Mouse (Mus musculus): ENCODE measurements around the gene Rorb.

Rorb gene

GRCm38 (mm10) chr19:19110793-19111427 is at the start of gene Rorb:
Rorb (minus strand) TSS chr19:19111196.
- peak; percentile 97 for DNase-seq

- no peak for DNase-seq
Observed at GRCm38 (mm10) chr19:19148847-19149246, 37.9 kb upstream of the Rorb start.

GRCm38 (mm10) chr19:19144447-19144846 is 33.5 kb upstream of the Rorb start:
- no peak for DNase-seq

- DNase-seq = no peak
Observed at GRCm38 (mm10) chr19:19136856-19137255, 25.9 kb upstream of the Rorb start.

- no peak for DNase-seq
Observed at GRCm38 (mm10) chr19:19135838-19136237, 24.8 kb upstream of the Rorb start.

GRCm38 (mm10) chr19:19122324-19122723 is 11.3 kb upstream of the Rorb start:
- DNase-seq = no peak

- DNase-seq = no peak
Observed at GRCm38 (mm10) chr19:19112180-19112579, 1.2 kb upstream of the Rorb start.

- no peak for DNase-seq
Observed at GRCm38 (mm10) chr19:19111428-19112170, 603 bp upstream of the Rorb start.

GRCm38 (mm10) chr19:19110011-19110768 is 806 bp downstream of the Rorb start:
- peak; percentile 83 for DNase-seq

- no peak for DNase-seq
Observed at GRCm38 (mm10) chr19:19108596-19109381, 2.2 kb downstream of the Rorb start.

- no peak for DNase-seq
Observed at GRCm38 (mm10) chr19:19104581-19104980, 6.4 kb downstream of the Rorb start.

- DNase-seq = no peak
Observed at GRCm38 (mm10) chr19:19097149-19097548, 13.8 kb downstream of the Rorb start.

GRCm38 (mm10) chr19:19089427-19089826 is 21.6 kb downstream of the Rorb start:
- DNase-seq = peak; percentile 61

- no peak for DNase-seq
Observed at GRCm38 (mm10) chr19:19077880-19078279, 33.1 kb downstream of the Rorb start.

GRCm38 (mm10) chr19:19074756-19075155 is 36.2 kb downstream of the Rorb start:
- no peak for DNase-seq

GRCm38 (mm10) chr19:19058710-19059398 is 52.1 kb downstream of the Rorb start:
- DNase-seq = no peak

GRCm38 (mm10) chr19:19058201-19058600 is 52.8 kb downstream of the Rorb start:
- no peak for DNase-seq

- DNase-seq = no peak
Observed at GRCm38 (mm10) chr19:19043138-19043537, 67.9 kb downstream of the Rorb start.

- DNase-seq = no peak
Observed at GRCm38 (mm10) chr19:19040800-19041199, 70.2 kb downstream of the Rorb start.

GRCm38 (mm10) chr19:19034482-19035315 is 76.3 kb downstream of the Rorb start:
- DNase-seq = no peak

- no peak for DNase-seq
Observed at GRCm38 (mm10) chr19:19033974-19034373, 77.0 kb downstream of the Rorb start.
